In the genomic region with DNA sequence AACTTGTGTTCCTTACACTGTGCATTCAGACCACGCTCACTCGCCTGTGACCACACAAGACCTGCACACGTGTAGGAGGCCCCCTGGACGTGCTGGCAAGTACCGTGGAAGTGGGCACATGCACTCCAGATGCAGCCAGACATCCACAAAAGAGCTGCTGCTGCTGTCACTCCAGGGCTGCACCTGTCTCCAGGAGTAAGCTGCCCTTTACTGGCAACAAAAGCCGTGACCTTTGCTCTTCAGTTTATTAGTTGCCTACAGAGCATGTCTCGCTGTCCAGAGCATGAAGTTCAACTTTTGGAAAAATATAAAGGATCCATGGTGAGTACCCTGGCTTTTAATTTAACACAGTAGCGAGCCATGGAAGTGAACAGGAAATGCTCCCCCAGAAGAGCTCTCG, we compare ENCODE assay signal across 26 mouse cellular contexts.
A peak's percentile ranks its signal among the peaks of the same experiment; 100 is the strongest.
DNase-seq lines count a peak whose midpoint lies in the region; ATAC-seq and TF ChIP-seq lines count a peak whose summit lies in the region.
"Had no signal": no experiment of that assay in that cellular context is flagged by ENCODE, and none has a peak within 500 bp of the region (broad histone marks: within the 10 kb centered on the region; RNA-seq: fewer than 3 reads in every experiment).

No protein-coding gene starts in this region.

- peaks cover 53% of the 10 kb centered on the region for H3K36me3 ChIP-seq in intestine, postnatal 0 days (ENCODE audit: control insufficient read depth, insufficient read depth)
- peaks cover 11% of the 10 kb centered on the region; the same call in 1 of the 2 replicates for H3K36me3 ChIP-seq in intestine, embryonic 16.5 days (ENCODE audit: control insufficient read depth, insufficient read depth, low read length)
- peaks cover 70% of the 10 kb centered on the region for H3K36me3 ChIP-seq in kidney, embryonic 15.5 days
- no peaks in the 10 kb centered on the region for H3K36me3 ChIP-seq in myocyte (ENCODE audit: control insufficient read depth, insufficient read depth)

- no peak for ATAC-seq in intestine, postnatal 0 days
- no peak for ATAC-seq in intestine, embryonic 16.5 days
- no peak for ATAC-seq in kidney, embryonic 15.5 days (replicated peaks; ENCODE audit: low FRiP score)
- ATAC-seq: activated CD4-positive, CD25-positive, alpha-beta regulatory T cell, adult 4 months; CD4-positive, CD25-positive, alpha-beta regulatory T cell, adult 4 months; forebrain, embryonic 14.5 days; forebrain, postnatal 0 days; hindbrain, embryonic 16.5 days had no signal

- WGBS in intestine, postnatal 0 days: 81% methylated on average over 9 of the region's 9 CpGs
- 81% methylated on average over 9 of the region's 9 CpGs for WGBS in intestine, embryonic 16.5 days
- WGBS in kidney, embryonic 15.5 days: 67% methylated on average over 9 of the region's 9 CpGs

- no peak overlapping the region for H3ac ChIP-seq in myocyte (ENCODE audit: control insufficient read depth, insufficient read length)

- no peak for TF ChIP-seq POLR2A in myocyte (IDR thresholded peaks at IDR 0.05; ENCODE audit: insufficient read length, low read depth)

- peaks cover 3% of the 10 kb centered on the region; the same call in 1 of the 2 replicates for H3K4me1 ChIP-seq in intestine, postnatal 0 days (replicated peaks; ENCODE audit: control insufficient read depth, insufficient read depth, low read length)
- no peaks in the 10 kb centered on the region for H3K4me1 ChIP-seq in intestine, embryonic 16.5 days (ENCODE audit: control insufficient read depth, insufficient read depth, low read length)
- peaks cover 5% of the 10 kb centered on the region; the same call in 1 of the 2 replicates for H3K4me1 ChIP-seq in kidney, embryonic 15.5 days

- H3K9me3 ChIP-seq in intestine, postnatal 0 days (ENCODE audit: control insufficient read depth): no peaks in the 10 kb centered on the region
- no peaks in the 10 kb centered on the region for H3K9me3 ChIP-seq in intestine, embryonic 16.5 days (ENCODE audit: control insufficient read depth, low read length)
- H3K9me3 ChIP-seq in kidney, embryonic 15.5 days (replicated peaks): no peaks in the 10 kb centered on the region
- H3K9me3 ChIP-seq: hindbrain, embryonic 12.5 days had no signal

- no peak overlapping the region for H3K9ac ChIP-seq in intestine, postnatal 0 days (ENCODE audit: low read depth, low read length)
- H3K9ac ChIP-seq in intestine, embryonic 16.5 days (ENCODE audit: low read depth, low read length): no peak overlapping the region
- no peak overlapping the region for H3K9ac ChIP-seq in kidney, embryonic 15.5 days
- H3K9ac ChIP-seq: forebrain, postnatal 0 days; hindbrain, embryonic 12.5 days had no signal

- H3K4me3 ChIP-seq in intestine, postnatal 0 days (ENCODE audit: low read depth, low read length): no peak overlapping the region
- H3K4me3 ChIP-seq in intestine, embryonic 16.5 days (ENCODE audit: low read length): no peak overlapping the region
- H3K4me3 ChIP-seq in kidney, embryonic 15.5 days (replicated peaks): no peak overlapping the region
- no peak overlapping the region for H3K4me3 ChIP-seq in myocyte
- H3K4me3 ChIP-seq: gastrocnemius, adult 2 months; hindbrain, embryonic 12.5 days had no signal

- no peaks in the 10 kb centered on the region for H3K79me2 ChIP-seq in myocyte (ENCODE audit: control insufficient read depth, insufficient read depth)

- H3K27ac ChIP-seq in intestine, postnatal 0 days (ENCODE audit: low read depth, low read length): 0 out of 2 replicates have a peak overlapping the region, but pooled peaks have one; percentile 35
- no peak overlapping the region for H3K27ac ChIP-seq in intestine, embryonic 16.5 days (ENCODE audit: low read length)
- H3K27ac ChIP-seq in kidney, embryonic 15.5 days: no peak overlapping the region
- H3K27ac ChIP-seq: gastrocnemius, adult 2 months; hindbrain, embryonic 12.5 days had no signal

- peak; percentile 27 to 30 for DNase-seq in kidney, adult 8-10 months
- DNase-seq in kidney, postnatal 36 days: peak; percentile 31 to 51
- no peak for DNase-seq in kidney, postnatal 4 days
- DNase-seq in cerebellum, postnatal 4 days (ENCODE audit: low spot score in 2 of 2): no peak
- DNase-seq: adrenal gland, adult 8-10 months; adrenal gland, postnatal 25 days; cerebellum, adult 11-12 months; cerebellum, adult 8-10 months; cerebellum, postnatal 10 days; cerebellum, postnatal 36 days; forebrain, postnatal 0 days; gastrocnemius, adult 2 months; gastrocnemius, postnatal 14 days; heart, adult 11 months; heart, postnatal 10 days; heart, postnatal 4 days had no signal

- no peak overlapping the region for H3K4me2 ChIP-seq in intestine, postnatal 0 days (replicated peaks; ENCODE audit: low read depth)
- H3K4me2 ChIP-seq in intestine, embryonic 16.5 days (ENCODE audit: low read depth, low read length): no peak overlapping the region
- H3K4me2 ChIP-seq in kidney, embryonic 15.5 days: no peak overlapping the region
- no peak overlapping the region for H3K4me2 ChIP-seq in myocyte (ENCODE audit: low read depth)
- H3K4me2 ChIP-seq: heart, embryonic 11.5 days; hindbrain, embryonic 12.5 days had no signal

- H3K27me3 ChIP-seq in intestine, postnatal 0 days (replicated peaks; ENCODE audit: control insufficient read depth, insufficient read depth, low read length): no peaks in the 10 kb centered on the region
- H3K27me3 ChIP-seq in intestine, embryonic 16.5 days (replicated peaks; ENCODE audit: control insufficient read depth, insufficient read depth, low read length): no peaks in the 10 kb centered on the region
- no peaks in the 10 kb centered on the region for H3K27me3 ChIP-seq in kidney, embryonic 15.5 days
- no peaks in the 10 kb centered on the region for H3K27me3 ChIP-seq in myocyte (ENCODE audit: control insufficient read depth, insufficient read depth, insufficient read length)
- H3K27me3 ChIP-seq: hindbrain, embryonic 12.5 days had no signal

- TF ChIP-seq CTCF in intestine, postnatal 0 days (IDR thresholded peaks at IDR 0.05; ENCODE audit: low read depth): no peak

TF ChIP-seq in myocyte, 11 proteins besides CTCF, POLR2A, EP300 and RAD21:
- TF ChIP-seq MAX (IDR thresholded peaks at IDR 0.05; ENCODE audit: low read depth): no peak
- TF ChIP-seq MYOD1 (IDR thresholded peaks at IDR 0.05; ENCODE audit: control insufficient read depth in 1 of 3, insufficient read length in 2 of 3, low read depth in 2 of 3): peak in 2 of 3 experiments; percentile 53 to 81
- TF ChIP-seq E2F4 (IDR thresholded peaks at IDR 0.05; ENCODE audit: insufficient read depth): no peak

Comparison
In these comparisons a context has a peak if more than half of its experiments do, and no peak if none do; other contexts are left out.
1. DNase-seq: peak in kidney, adult 8-10 months (2 of 2) and kidney, postnatal 36 days (2 of 2); none in kidney, postnatal 4 days (0 of 2) and cerebellum, postnatal 4 days (0 of 2).